Mouse (Mus musculus): ENCODE measurements around the gene Ushbp1.

GRCm38 (mm10) chr8:71394481-71394880 is 1.1 kb downstream of the Ushbp1 start:
- TF ChIP-seq CTCF (IDR thresholded peaks at IDR 0.05; ENCODE audit: low read depth), result no peak
- no peak for TF ChIP-seq EP300 (IDR thresholded peaks at IDR 0.05; ENCODE audit: low read depth)

Data from liver, embryonic 14.5 days (tissue).